ENCODE assay signal across 23 mouse cellular contexts in the genomic region with DNA sequence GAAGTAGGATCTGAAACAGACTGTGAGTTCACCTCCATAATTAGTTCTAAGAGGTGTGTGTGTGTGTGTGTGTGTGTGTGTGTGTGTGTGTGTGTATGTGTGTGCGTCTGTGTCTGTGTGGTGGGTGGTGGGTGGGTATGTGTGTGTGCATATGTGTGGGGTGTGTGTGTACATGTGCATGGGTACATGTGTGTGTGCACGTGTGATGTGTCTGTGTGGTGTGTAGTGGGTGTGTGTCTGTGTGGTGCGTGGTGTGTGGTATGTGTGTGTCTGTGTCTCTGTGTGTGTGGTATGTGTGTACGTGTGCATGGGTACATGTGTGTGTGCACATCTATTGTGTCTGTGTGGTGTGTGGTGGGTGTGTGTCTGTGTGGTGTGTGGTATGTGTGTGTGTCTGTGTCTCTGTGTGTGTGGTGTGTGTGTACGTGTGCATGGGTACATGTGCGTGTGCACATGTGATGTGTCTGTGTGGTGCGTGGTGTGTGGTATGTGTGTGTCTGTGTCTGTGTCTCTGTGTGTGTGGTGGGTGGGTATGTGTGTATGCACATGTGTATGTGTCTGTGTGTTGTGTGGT.
DNase-seq lines count a peak whose midpoint lies in the region; ATAC-seq and TF ChIP-seq lines count a peak whose summit lies in the region.
"Had no signal": no experiment of that assay in that cellular context is flagged by ENCODE, and none has a peak within 500 bp of the region (broad histone marks: within the 10 kb centered on the region; RNA-seq: fewer than 3 reads in every experiment).

No protein-coding gene starts in this region.

- no peaks in the 10 kb centered on the region for H3K27me3 ChIP-seq in forebrain, embryonic 15.5 days
- H3K27me3 ChIP-seq in forebrain, embryonic 14.5 days (replicated peaks; ENCODE audit: control insufficient read depth, insufficient read depth, low read length), result no peaks in the 10 kb centered on the region
- H3K27me3 ChIP-seq in kidney, postnatal 0 days (ENCODE audit: insufficient read depth, low read length), result no peaks in the 10 kb centered on the region
- no peaks in the 10 kb centered on the region for H3K27me3 ChIP-seq in kidney, adult 2 months (replicated peaks; ENCODE audit: control insufficient read depth, insufficient read depth, low read length)
- H3K27me3 ChIP-seq in MEL (ENCODE audit: control insufficient read depth in 1 of 2, insufficient read depth in 2 of 2, low read length in 2 of 2), result peaks cover 0 to 2% of the 10 kb centered on the region in 2 experiments; a peak in 3 of 4 replicates
- H3K27me3 ChIP-seq in midbrain, embryonic 16.5 days (ENCODE audit: control insufficient read depth, insufficient read depth, low read depth, low read length), result no peaks in the 10 kb centered on the region
- H3K27me3 ChIP-seq: embryonic facial prominence, embryonic 13.5 days; heart, embryonic 13.5 days had no signal

- no peak for TF ChIP-seq CTCF in kidney, postnatal 0 days (IDR thresholded peaks at IDR 0.05; ENCODE audit: low read depth)
- no peak for TF ChIP-seq CTCF in kidney, adult 2 months (conservative IDR thresholded peaks at IDR 0.05; ENCODE audit: insufficient read depth, insufficient read length, low read depth, low read length)
- TF ChIP-seq CTCF in MEL (IDR thresholded peaks at IDR 0.05 in 2 of 3, conservative IDR thresholded peaks at IDR 0.05 in 1 of 3; ENCODE audit: control insufficient read depth in 1 of 3, insufficient read depth in 1 of 3, low read depth in 2 of 3, low read length in 3 of 3, poor library complexity in 1 of 3, severe bottlenecking in 1 of 3), result no peak

- H3K9ac ChIP-seq in forebrain, embryonic 15.5 days (replicated peaks), result no peak overlapping the region
- no peak overlapping the region for H3K9ac ChIP-seq in forebrain, embryonic 14.5 days (ENCODE audit: low read length)
- no peak overlapping the region for H3K9ac ChIP-seq in kidney, postnatal 0 days (ENCODE audit: low read depth, low read length)
- H3K9ac ChIP-seq in MEL (ENCODE audit: control insufficient read depth, low read depth, low read length, poor library complexity, severe bottlenecking), result no peak overlapping the region
- H3K9ac ChIP-seq in midbrain, embryonic 16.5 days (ENCODE audit: low read depth, low read length), result no peak overlapping the region
- H3K9ac ChIP-seq: embryonic facial prominence, embryonic 13.5 days; forebrain, postnatal 0 days; heart, embryonic 13.5 days had no signal

- no peak for TF ChIP-seq POLR2A in kidney, adult 2 months (IDR thresholded peaks at IDR 0.05; ENCODE audit: low read depth, low read length)
- no peak for TF ChIP-seq POLR2A in MEL (IDR thresholded peaks at IDR 0.05; ENCODE audit: control insufficient read depth in 1 of 2, insufficient read depth in 1 of 2, low read depth in 1 of 2, low read length in 2 of 2, poor library complexity in 1 of 2)

- TF ChIP-seq EP300 in MEL (IDR thresholded peaks at IDR 0.05; ENCODE audit: low read depth in 1 of 2, low read length in 2 of 2), result no peak

- H3K4me2 ChIP-seq in forebrain, embryonic 15.5 days (replicated peaks), result no peak overlapping the region
- H3K4me2 ChIP-seq in forebrain, embryonic 14.5 days (ENCODE audit: low read length), result no peak overlapping the region
- H3K4me2 ChIP-seq in kidney, postnatal 0 days (ENCODE audit: low read length), result no peak overlapping the region
- no peak overlapping the region for H3K4me2 ChIP-seq in midbrain, embryonic 16.5 days (ENCODE audit: low read length)
- H3K4me2 ChIP-seq: embryonic facial prominence, embryonic 13.5 days; heart, embryonic 13.5 days had no signal

- no peak overlapping the region for H3K4me3 ChIP-seq in forebrain, embryonic 15.5 days
- no peak overlapping the region for H3K4me3 ChIP-seq in forebrain, embryonic 14.5 days (ENCODE audit: low read depth, low read length)
- H3K4me3 ChIP-seq in kidney, postnatal 0 days (replicated peaks; ENCODE audit: low read depth, low read length), result no peak overlapping the region
- no peak overlapping the region for H3K4me3 ChIP-seq in kidney, adult 2 months (ENCODE audit: insufficient read depth, low read depth, low read length)
- no peak overlapping the region for H3K4me3 ChIP-seq in MEL (ENCODE audit: control insufficient read depth in 1 of 2, insufficient read depth in 1 of 2, low read depth in 2 of 2, low read length in 2 of 2)
- H3K4me3 ChIP-seq in midbrain, embryonic 16.5 days (ENCODE audit: low read depth, low read length), result no peak overlapping the region
- H3K4me3 ChIP-seq: embryonic facial prominence, embryonic 13.5 days; heart, adult 2 months; heart, embryonic 13.5 days had no signal

- no peaks in the 10 kb centered on the region for H3K4me1 ChIP-seq in forebrain, embryonic 15.5 days
- no peaks in the 10 kb centered on the region for H3K4me1 ChIP-seq in forebrain, embryonic 14.5 days (ENCODE audit: control insufficient read depth, insufficient read depth, low read length)
- no peaks in the 10 kb centered on the region for H3K4me1 ChIP-seq in kidney, postnatal 0 days (replicated peaks; ENCODE audit: insufficient read depth, low read length)
- no peaks in the 10 kb centered on the region for H3K4me1 ChIP-seq in kidney, adult 2 months (ENCODE audit: control insufficient read depth, insufficient read depth, low read length)
- H3K4me1 ChIP-seq in MEL (ENCODE audit: control insufficient read depth in 1 of 2, insufficient read depth in 2 of 2, low read length in 2 of 2), result no peaks in the 10 kb centered on the region
- H3K4me1 ChIP-seq in midbrain, embryonic 16.5 days (ENCODE audit: control insufficient read depth, insufficient read depth, low read length), result peaks cover 4% of the 10 kb centered on the region; the same call in 1 of the 2 replicates
- H3K4me1 ChIP-seq: embryonic facial prominence, embryonic 13.5 days; heart, embryonic 13.5 days had no signal

- H3K79me2 ChIP-seq in MEL (ENCODE audit: control insufficient read depth, insufficient read depth, low read length, poor library complexity), result no peaks in the 10 kb centered on the region

- 0 out of 2 replicates have a peak, but pooled peaks have one; percentile 38 for ATAC-seq in forebrain, embryonic 15.5 days (replicated peaks)
- ATAC-seq in forebrain, embryonic 14.5 days, result no peak
- ATAC-seq in kidney, postnatal 0 days (replicated peaks; ENCODE audit: low FRiP score, low read depth), result peak; percentile 36; the same call in 1 of the 2 replicates
- ATAC-seq in midbrain, embryonic 16.5 days, result 0 out of 2 replicates have a peak, but pooled peaks have one; percentile 42
- ATAC-seq: forebrain, postnatal 0 days had no signal

- TF ChIP-seq RAD21 in MEL (IDR thresholded peaks at IDR 0.05; ENCODE audit: low read depth, low read length), result no peak

- H3K27ac ChIP-seq in forebrain, embryonic 15.5 days (replicated peaks), result no peak overlapping the region
- no peak overlapping the region for H3K27ac ChIP-seq in forebrain, embryonic 14.5 days (ENCODE audit: low read depth, low read length)
- no peak overlapping the region for H3K27ac ChIP-seq in kidney, postnatal 0 days
- H3K27ac ChIP-seq in kidney, adult 2 months (ENCODE audit: insufficient read depth, low read depth, low read length), result no peak overlapping the region
- H3K27ac ChIP-seq in MEL (ENCODE audit: control insufficient read depth, low read depth, low read length), result no peak overlapping the region
- H3K27ac ChIP-seq in midbrain, embryonic 16.5 days (ENCODE audit: low read length), result no peak overlapping the region
- H3K27ac ChIP-seq: embryonic facial prominence, embryonic 13.5 days; heart, adult 2 months; heart, embryonic 13.5 days had no signal

- WGBS in forebrain, embryonic 15.5 days, result 91% methylated on average over 7 of the region's 7 CpGs
- 95% methylated on average over 7 of the region's 7 CpGs for WGBS in forebrain, embryonic 14.5 days
- over 99% methylated on average over 7 of the region's 7 CpGs for WGBS in kidney, postnatal 0 days
- WGBS in kidney, adult 2 months, result 96% methylated on average over 7 of the region's 7 CpGs
- WGBS in midbrain, embryonic 16.5 days, result 96% methylated on average over 7 of the region's 7 CpGs

- no peaks in the 10 kb centered on the region for H3K36me3 ChIP-seq in forebrain, embryonic 15.5 days
- no peaks in the 10 kb centered on the region for H3K36me3 ChIP-seq in forebrain, embryonic 14.5 days (ENCODE audit: control insufficient read depth, insufficient read depth, low read length)
- H3K36me3 ChIP-seq in kidney, postnatal 0 days (ENCODE audit: insufficient read depth, low read length), result no peaks in the 10 kb centered on the region
- H3K36me3 ChIP-seq in kidney, adult 2 months (ENCODE audit: control insufficient read depth, insufficient read depth, low read length), result no peaks in the 10 kb centered on the region
- H3K36me3 ChIP-seq in MEL (ENCODE audit: control insufficient read depth in 1 of 2, insufficient read depth in 2 of 2, low read length in 2 of 2), result no peaks in the 10 kb centered on the region
- H3K36me3 ChIP-seq in midbrain, embryonic 16.5 days (ENCODE audit: control insufficient read depth, insufficient read depth, low read length), result no peaks in the 10 kb centered on the region
- H3K36me3 ChIP-seq: embryonic facial prominence, embryonic 13.5 days; heart, embryonic 13.5 days had no signal

- no peak for DNase-seq in forebrain, embryonic 14.5 days (ENCODE audit: low spot score)
- no peak for DNase-seq in kidney, postnatal 0 days (ENCODE audit: low spot score)
- no peak for DNase-seq in kidney, adult 2 months
- DNase-seq in MEL (ENCODE audit: low read depth, low spot score), result no peak
- no peak for DNase-seq in frontal cortex, postnatal 36 days (ENCODE audit: low spot score in 2 of 2)
- no peak for DNase-seq in spleen, postnatal 14 days (ENCODE audit: low spot score in 2 of 2)
- DNase-seq: adrenal gland, postnatal 25 days; cerebellum, adult 8-10 months; forebrain, postnatal 0 days; gastrocnemius, postnatal 25 days; heart, adult 2 months; heart, postnatal 14 days; kidney, adult 11 months; layer of hippocampus, adult 9-11 months; lung, postnatal 4 days; retina, postnatal 1 day; right cerebral cortex, postnatal 25 days; spleen, adult 18-20 months; thymus, postnatal 25 days had no signal

- H3K9me3 ChIP-seq in forebrain, embryonic 15.5 days, result no peaks in the 10 kb centered on the region
- H3K9me3 ChIP-seq in forebrain, embryonic 14.5 days (replicated peaks; ENCODE audit: control insufficient read depth, low read length), result no peaks in the 10 kb centered on the region
- H3K9me3 ChIP-seq in kidney, postnatal 0 days (replicated peaks; ENCODE audit: low read length), result no peaks in the 10 kb centered on the region
- no peaks in the 10 kb centered on the region for H3K9me3 ChIP-seq in MEL (replicated peaks; ENCODE audit: insufficient read depth, low read length)
- no peaks in the 10 kb centered on the region; the same call in 1 of the 2 replicates for H3K9me3 ChIP-seq in midbrain, embryonic 16.5 days (replicated peaks; ENCODE audit: control insufficient read depth, low read length, poor library complexity, severe bottlenecking)

TF ChIP-seq in MEL, 35 proteins besides CTCF, POLR2A, EP300 and RAD21:
- TF ChIP-seq GABPA (IDR thresholded peaks at IDR 0.05; ENCODE audit: low read depth, low read length), result no peak
- TF ChIP-seq MXI1 (IDR thresholded peaks at IDR 0.05; ENCODE audit: low read depth, low read length), result no peak
- 0 out of 2 replicates have a peak, but pooled peaks have one; percentile 32 for TF ChIP-seq POLR2AphosphoS5 (IDR thresholded peaks at IDR 0.05; ENCODE audit: borderline replicate concordance, low read depth, low read length)
- TF ChIP-seq MEF2A (IDR thresholded peaks at IDR 0.05; ENCODE audit: extremely low read depth, insufficient replicate concordance, low read depth, low read length, poor library complexity, severe bottlenecking), result no peak
